Mouse (Mus musculus): ENCODE measurements at regions not wholly inside any gene's neighbourhood (a gene's known extent, or its start where the extent isn't known, plus 50 kb on each side); places are given as distances from the start of the nearest gene placed in this dataset.

GRCm38 (mm10) chr11:111743356-111743755 lies 677.4 kb downstream of the Kcnj2 start:
- Histone ChIP-seq H3K4me2 (replicated peaks; ENCODE audit: low read depth, low read length) (no peak overlapping the region), H3K4me1 (replicated peaks; ENCODE audit: control insufficient read depth, insufficient read depth, low read length) (0 out of 2 replicates have a peak, but pooled peaks cover 2% of the 10 kb centered on the region), H3K27ac (ENCODE audit: low read depth, low read length) (no peak overlapping the region), H3K36me3 (ENCODE audit: control insufficient read depth, insufficient read depth, low read length) (no peaks in the 10 kb centered on the region), H3K27me3 (ENCODE audit: control insufficient read depth, insufficient read depth, low read length) (no peaks in the 10 kb centered on the region), H3K9me3 (ENCODE audit: control insufficient read depth, low read length) (no peaks in the 10 kb centered on the region), H3K4me3 (ENCODE audit: low read depth, low read length) (no peak overlapping the region), H3K9ac (ENCODE audit: low read depth, low read length) (no peak overlapping the region)
- DNase-seq (ENCODE audit: low spot score) (no peak), ATAC-seq (ENCODE audit: low FRiP score) (no peak)
- 38% methylated on average over 6 of the region's 6 CpGs for WGBS

- DNase-seq (ENCODE audit: low spot score), result no peak
Observed at GRCm38 (mm10) chr11:111747262-111747946, 681.4 kb downstream of the Kcnj2 start.

GRCm38 (mm10) chr11:111747947-111748322 lies 682.0 kb downstream of the Kcnj2 start:
- Histone ChIP-seq H3K9me3 (ENCODE audit: control insufficient read depth, low read length) (no peaks in the 10 kb centered on the region), H3K4me2 (replicated peaks; ENCODE audit: low read depth, low read length) (no peak overlapping the region), H3K27me3 (ENCODE audit: control insufficient read depth, insufficient read depth, low read length) (no peaks in the 10 kb centered on the region), H3K4me1 (replicated peaks; ENCODE audit: control insufficient read depth, insufficient read depth, low read length) (0 out of 2 replicates have a peak, but pooled peaks cover 2% of the 10 kb centered on the region), H3K4me3 (ENCODE audit: low read depth, low read length) (no peak overlapping the region), H3K36me3 (ENCODE audit: control insufficient read depth, insufficient read depth, low read length) (no peaks in the 10 kb centered on the region), H3K9ac (ENCODE audit: low read depth, low read length) (no peak overlapping the region), H3K27ac (ENCODE audit: low read depth, low read length) (0 out of 2 replicates have a peak overlapping the region, but pooled peaks have one; percentile 42)
- 87% methylated on average over 2 of the region's 2 CpGs for WGBS
- ATAC-seq (ENCODE audit: low FRiP score), result no peak
- no peak for DNase-seq (ENCODE audit: low spot score)

More at GRCm38 (mm10) chr11:111747262-111747946, 681.4 kb downstream of the Kcnj2 start:
- WGBS, result 76% methylated on average over 7 of the region's 7 CpGs
- no peak overlapping the region for H3K4me3 ChIP-seq (ENCODE audit: low read depth, low read length)
- no peak for ATAC-seq (ENCODE audit: low FRiP score)
- H3K9me3 ChIP-seq (ENCODE audit: control insufficient read depth, low read length), result no peaks in the 10 kb centered on the region
- H3K4me1 ChIP-seq (replicated peaks; ENCODE audit: control insufficient read depth, insufficient read depth, low read length), result 0 out of 2 replicates have a peak, but pooled peaks cover 2% of the 10 kb centered on the region
- H3K27ac ChIP-seq (ENCODE audit: low read depth, low read length), result 0 out of 2 replicates have a peak overlapping the region, but pooled peaks have one; percentile 42
- H3K9ac ChIP-seq (ENCODE audit: low read depth, low read length), result no peak overlapping the region
- H3K27me3 ChIP-seq (ENCODE audit: control insufficient read depth, insufficient read depth, low read length), result no peaks in the 10 kb centered on the region
- no peaks in the 10 kb centered on the region for H3K36me3 ChIP-seq (ENCODE audit: control insufficient read depth, insufficient read depth, low read length)
- no peak overlapping the region for H3K4me2 ChIP-seq (replicated peaks; ENCODE audit: low read depth, low read length)

- Histone ChIP-seq H3K36me3 (ENCODE audit: control insufficient read depth, insufficient read depth, low read length) (no peaks in the 10 kb centered on the region), H3K9me3 (ENCODE audit: control insufficient read depth, low read length) (no peaks in the 10 kb centered on the region), H3K27me3 (ENCODE audit: control insufficient read depth, insufficient read depth, low read length) (no peaks in the 10 kb centered on the region), H3K4me1 (replicated peaks; ENCODE audit: control insufficient read depth, insufficient read depth, low read length) (0 out of 2 replicates have a peak, but pooled peaks cover under 1% of the 10 kb centered on the region), H3K27ac (ENCODE audit: low read depth, low read length) (no peak overlapping the region), H3K9ac (ENCODE audit: low read depth, low read length) (no peak overlapping the region), H3K4me3 (ENCODE audit: low read depth, low read length) (no peak overlapping the region), H3K4me2 (replicated peaks; ENCODE audit: low read depth, low read length) (no peak overlapping the region)
- DNase-seq (ENCODE audit: low spot score), result no peak
- no peak for ATAC-seq (ENCODE audit: low FRiP score)
- WGBS, result 82% methylated on average over 1 of the region's 1 CpGs
Observed at GRCm38 (mm10) chr11:111748496-111748895, 682.5 kb downstream of the Kcnj2 start.

- ATAC-seq (ENCODE audit: low FRiP score), result no peak
- no peaks in the 10 kb centered on the region for H3K9me3 ChIP-seq (ENCODE audit: control insufficient read depth, low read length)
- H3K4me3 ChIP-seq (ENCODE audit: low read depth, low read length), result no peak overlapping the region
- H3K27ac ChIP-seq (ENCODE audit: low read depth, low read length), result no peak overlapping the region
- WGBS, result 82% methylated on average over 2 of the region's 2 CpGs
- DNase-seq (ENCODE audit: low spot score), result no peak
- H3K27me3 ChIP-seq (ENCODE audit: control insufficient read depth, insufficient read depth, low read length), result no peaks in the 10 kb centered on the region
- no peak overlapping the region for H3K9ac ChIP-seq (ENCODE audit: low read depth, low read length)
- no peaks in the 10 kb centered on the region for H3K36me3 ChIP-seq (ENCODE audit: control insufficient read depth, insufficient read depth, low read length)
- H3K4me2 ChIP-seq (replicated peaks; ENCODE audit: low read depth, low read length), result no peak overlapping the region
- no peaks in the 10 kb centered on the region for H3K4me1 ChIP-seq (replicated peaks; ENCODE audit: control insufficient read depth, insufficient read depth, low read length)
Observed at GRCm38 (mm10) chr11:111754735-111755134, 688.8 kb downstream of the Kcnj2 start.

GRCm38 (mm10) chr11:111763081-111763480 lies 697.1 kb downstream of the Kcnj2 start:
- H3K4me3 ChIP-seq (ENCODE audit: low read depth, low read length), result no peak overlapping the region
- H3K4me2 ChIP-seq (replicated peaks; ENCODE audit: low read depth, low read length), result no peak overlapping the region
- H3K36me3 ChIP-seq (ENCODE audit: control insufficient read depth, insufficient read depth, low read length), result no peaks in the 10 kb centered on the region
- DNase-seq (ENCODE audit: low spot score) (no peak), ATAC-seq (ENCODE audit: low FRiP score) (no peak)
- no peaks in the 10 kb centered on the region for H3K4me1 ChIP-seq (replicated peaks; ENCODE audit: control insufficient read depth, insufficient read depth, low read length)
- no peaks in the 10 kb centered on the region for H3K27me3 ChIP-seq (ENCODE audit: control insufficient read depth, insufficient read depth, low read length)
- 78% methylated on average over 3 of the region's 3 CpGs for WGBS
- no peaks in the 10 kb centered on the region for H3K9me3 ChIP-seq (ENCODE audit: control insufficient read depth, low read length)
- H3K27ac ChIP-seq (ENCODE audit: low read depth, low read length), result no peak overlapping the region
- no peak overlapping the region for H3K9ac ChIP-seq (ENCODE audit: low read depth, low read length)

- Histone ChIP-seq H3K9ac (ENCODE audit: low read depth, low read length) (no peak overlapping the region), H3K9me3 (ENCODE audit: control insufficient read depth, low read length) (no peaks in the 10 kb centered on the region), H3K4me2 (replicated peaks; ENCODE audit: low read depth, low read length) (no peak overlapping the region), H3K27me3 (ENCODE audit: control insufficient read depth, insufficient read depth, low read length) (no peaks in the 10 kb centered on the region), H3K4me3 (ENCODE audit: low read depth, low read length) (no peak overlapping the region), H3K4me1 (replicated peaks; ENCODE audit: control insufficient read depth, insufficient read depth, low read length) (no peaks in the 10 kb centered on the region), H3K27ac (ENCODE audit: low read depth, low read length) (peak overlapping the region; percentile 62; the same call in 1 of the 2 replicates), H3K36me3 (ENCODE audit: control insufficient read depth, insufficient read depth, low read length) (no peaks in the 10 kb centered on the region)
- 35% methylated on average over 6 of the region's 6 CpGs for WGBS
- DNase-seq (ENCODE audit: low spot score) (peak; percentile 39), ATAC-seq (ENCODE audit: low FRiP score) (peak; percentile 92)
Observed at GRCm38 (mm10) chr11:111766371-111767011, 700.5 kb downstream of the Kcnj2 start.

GRCm38 (mm10) chr11:111767012-111767392 lies 701.0 kb downstream of the Kcnj2 start:
- Histone ChIP-seq H3K4me2 (replicated peaks; ENCODE audit: low read depth, low read length) (no peak overlapping the region), H3K27ac (ENCODE audit: low read depth, low read length) (0 out of 2 replicates have a peak overlapping the region, but pooled peaks have one; percentile 62), H3K9ac (ENCODE audit: low read depth, low read length) (no peak overlapping the region), H3K27me3 (ENCODE audit: control insufficient read depth, insufficient read depth, low read length) (no peaks in the 10 kb centered on the region), H3K4me1 (replicated peaks; ENCODE audit: control insufficient read depth, insufficient read depth, low read length) (no peaks in the 10 kb centered on the region), H3K9me3 (ENCODE audit: control insufficient read depth, low read length) (no peaks in the 10 kb centered on the region), H3K36me3 (ENCODE audit: control insufficient read depth, insufficient read depth, low read length) (no peaks in the 10 kb centered on the region), H3K4me3 (ENCODE audit: low read depth, low read length) (no peak overlapping the region)
- DNase-seq (ENCODE audit: low spot score) (no peak), ATAC-seq (ENCODE audit: low FRiP score) (no peak)
- 70% methylated on average over 1 of the region's 1 CpGs for WGBS

Measured in hindbrain, embryonic 11.5 days (tissue).